Mouse (Mus musculus): ENCODE results near the gene H2-Ke6.

- no peak for TF ChIP-seq CTCF (IDR thresholded peaks at IDR 0.05)
- no peak for TF ChIP-seq EP300 (IDR thresholded peaks at IDR 0.05)
Measured at GRCm38 (mm10) chr17:34033441-34033840, 5.6 kb upstream of the H2-Ke6 start.

Data from lung, postnatal 0 days (tissue).